Mouse (Mus musculus): ENCODE data around the gene 1700016D06Rik. TPM values are rescaled to one million over a fixed set of nuclear protein-coding genes. Genes with fewer than 3 reads are reported as not detected.
"Not testable (repeated sequence)": the region's sequence is repeated elsewhere in the genome, so short reads cannot be mapped to it uniquely, and the experiment has no call there.

1700016D06Rik gene
- polyA plus RNA-seq, 1 experiment = not detected

DNA sequence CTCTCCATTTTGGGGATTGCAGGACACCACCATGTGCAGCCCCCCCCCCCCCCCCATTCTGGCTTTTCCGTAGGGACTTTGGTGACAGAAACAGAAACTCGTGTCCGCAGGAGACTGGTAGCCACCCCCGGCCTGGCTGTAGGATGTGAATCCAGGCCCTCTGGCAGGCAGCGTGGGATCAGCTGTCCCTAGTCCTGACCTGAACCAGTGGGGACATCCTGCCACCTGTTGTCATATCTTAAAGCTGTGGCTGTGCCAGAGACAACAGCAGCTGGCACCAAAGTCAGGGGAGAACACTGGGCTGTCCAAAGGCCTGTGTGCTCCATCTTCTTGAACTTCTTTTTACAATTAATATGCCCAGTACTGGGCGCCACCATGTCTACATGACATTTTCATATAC is 9.1 kb downstream of the 1700016D06Rik start:
- Histone ChIP-seq H3K27ac (ENCODE audit: insufficient read depth, low read length) (no peak overlapping the region), H3K9me3 (replicated peaks; ENCODE audit: control insufficient read depth, insufficient read depth, low read length, poor library complexity, severe bottlenecking) (no peaks in the 10 kb centered on the region), H3K36me3 (ENCODE audit: control insufficient read depth, insufficient read depth, low read length, poor library complexity, severe bottlenecking) (no peaks in the 10 kb centered on the region), H3K4me3 (ENCODE audit: low read depth, low read length) (no peak overlapping the region), H3K9ac (ENCODE audit: low read depth, poor library complexity, severe bottlenecking) (no peak overlapping the region), H3K27me3 (ENCODE audit: control insufficient read depth, insufficient read depth, low read length, poor library complexity, severe bottlenecking) (no peaks in the 10 kb centered on the region), H3K4me1 (ENCODE audit: control insufficient read depth, insufficient read depth, low read length) (no peaks in the 10 kb centered on the region)
- TF ChIP-seq EP300 (IDR thresholded peaks at IDR 0.05; ENCODE audit: insufficient read depth, low read depth, low read length) (no peak), POLR2A (IDR thresholded peaks at IDR 0.05; ENCODE audit: insufficient read depth, low read length) (no peak), CTCF (IDR thresholded peaks at IDR 0.05; ENCODE audit: low read depth, low read length) (no peak)

DNA sequence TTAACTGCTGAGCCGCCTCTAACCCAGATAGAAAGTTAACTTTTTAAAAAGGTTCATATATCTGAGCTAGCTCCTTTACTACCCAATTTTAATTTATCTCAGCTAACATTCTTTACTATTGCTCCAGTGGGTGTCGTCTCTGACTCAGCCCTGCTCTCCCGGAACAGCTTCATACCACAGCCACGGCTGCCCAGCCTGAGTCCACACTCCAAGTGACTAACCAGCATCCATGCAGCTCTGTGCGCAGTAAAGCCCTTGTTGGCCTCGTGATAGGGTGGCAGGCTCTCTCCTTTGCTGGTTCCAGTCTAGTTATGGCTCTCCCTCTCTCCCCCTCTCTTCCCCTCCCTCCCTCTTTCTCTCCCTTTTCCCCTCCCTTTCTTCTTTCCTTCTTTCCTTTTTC is 9.6 kb downstream of the 1700016D06Rik start:
- H3K27ac ChIP-seq (ENCODE audit: insufficient read depth, low read length) = no peak overlapping the region
- H3K4me3 ChIP-seq (ENCODE audit: low read depth, low read length) = no peak overlapping the region
- no peak overlapping the region for H3K9ac ChIP-seq (ENCODE audit: low read depth, poor library complexity, severe bottlenecking)
- no peaks in the 10 kb centered on the region for H3K36me3 ChIP-seq (ENCODE audit: control insufficient read depth, insufficient read depth, low read length, poor library complexity, severe bottlenecking)
- no peaks in the 10 kb centered on the region for H3K27me3 ChIP-seq (ENCODE audit: control insufficient read depth, insufficient read depth, low read length, poor library complexity, severe bottlenecking)
- TF ChIP-seq POLR2A (IDR thresholded peaks at IDR 0.05; ENCODE audit: insufficient read depth, low read length) (no peak), CTCF (IDR thresholded peaks at IDR 0.05; ENCODE audit: low read depth, low read length) (no peak), EP300 (IDR thresholded peaks at IDR 0.05; ENCODE audit: insufficient read depth, low read depth, low read length) (no peak)
- no peaks in the 10 kb centered on the region for H3K9me3 ChIP-seq (replicated peaks; ENCODE audit: control insufficient read depth, insufficient read depth, low read length, poor library complexity, severe bottlenecking)
- no peaks in the 10 kb centered on the region for H3K4me1 ChIP-seq (ENCODE audit: control insufficient read depth, insufficient read depth, low read length)

DNA sequence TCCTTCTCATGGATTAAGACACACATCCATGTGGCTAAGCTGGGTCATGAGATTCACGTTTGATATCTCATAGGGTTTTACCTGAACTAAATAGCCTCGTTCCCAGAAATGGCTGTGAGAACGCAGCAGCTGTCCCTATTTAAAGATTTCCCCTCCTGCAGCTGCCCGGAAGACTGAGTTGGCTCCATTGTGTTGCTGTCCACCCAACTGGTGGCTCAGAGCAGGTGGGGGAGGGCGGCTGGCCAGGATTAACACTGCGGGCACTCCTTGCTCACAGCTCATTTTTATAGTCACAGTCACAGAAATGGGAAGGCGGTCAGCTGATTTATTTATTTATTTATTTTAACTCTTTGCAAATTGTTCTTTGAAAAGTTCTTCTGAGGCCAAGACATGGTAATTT is 10.9 kb downstream of the 1700016D06Rik start:
- TF ChIP-seq EP300 (IDR thresholded peaks at IDR 0.05; ENCODE audit: insufficient read depth, low read depth, low read length) = no peak
- no peaks in the 10 kb centered on the region for H3K9me3 ChIP-seq (replicated peaks; ENCODE audit: control insufficient read depth, insufficient read depth, low read length, poor library complexity, severe bottlenecking)
- no peak overlapping the region for H3K9ac ChIP-seq (ENCODE audit: low read depth, poor library complexity, severe bottlenecking)
- no peak overlapping the region for H3K4me3 ChIP-seq (ENCODE audit: low read depth, low read length)
- no peaks in the 10 kb centered on the region for H3K27me3 ChIP-seq (ENCODE audit: control insufficient read depth, insufficient read depth, low read length, poor library complexity, severe bottlenecking)
- H3K4me1 ChIP-seq (ENCODE audit: control insufficient read depth, insufficient read depth, low read length) = no peaks in the 10 kb centered on the region
- H3K36me3 ChIP-seq (ENCODE audit: control insufficient read depth, insufficient read depth, low read length, poor library complexity, severe bottlenecking) = no peaks in the 10 kb centered on the region
- no peak overlapping the region for H3K27ac ChIP-seq (ENCODE audit: insufficient read depth, low read length)

DNA sequence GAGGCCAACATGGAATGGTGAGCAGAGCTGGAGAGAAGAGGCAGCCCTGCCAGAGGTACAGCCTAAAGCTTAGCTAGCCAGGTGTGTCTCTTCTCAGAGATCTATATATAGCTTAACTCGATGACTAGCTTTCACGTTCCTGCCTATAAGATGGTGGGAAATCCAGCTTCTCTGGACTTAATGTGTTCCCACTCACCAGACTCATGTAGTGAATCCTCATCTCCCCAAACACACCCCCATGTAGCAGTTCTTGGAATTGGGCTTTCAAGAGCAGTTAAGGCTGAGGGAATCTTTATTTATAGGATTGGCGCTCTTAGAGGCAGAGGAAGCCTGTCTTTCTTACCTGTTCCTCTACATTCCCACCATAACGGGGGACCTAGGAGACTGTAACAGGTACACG is 13.6 kb downstream of the 1700016D06Rik start:
- no peaks in the 10 kb centered on the region for H3K4me1 ChIP-seq (ENCODE audit: control insufficient read depth, insufficient read depth, low read length)
- H3K4me3 ChIP-seq (ENCODE audit: low read depth, low read length) = no peak overlapping the region
- no peaks in the 10 kb centered on the region for H3K36me3 ChIP-seq (ENCODE audit: control insufficient read depth, insufficient read depth, low read length, poor library complexity, severe bottlenecking)
- H3K27ac ChIP-seq (ENCODE audit: insufficient read depth, low read length) = no peak overlapping the region
- no peaks in the 10 kb centered on the region for H3K9me3 ChIP-seq (replicated peaks; ENCODE audit: control insufficient read depth, insufficient read depth, low read length, poor library complexity, severe bottlenecking)
- no peaks in the 10 kb centered on the region for H3K27me3 ChIP-seq (ENCODE audit: control insufficient read depth, insufficient read depth, low read length, poor library complexity, severe bottlenecking)
- no peak for TF ChIP-seq EP300 (IDR thresholded peaks at IDR 0.05; ENCODE audit: insufficient read depth, low read depth, low read length)
- no peak for TF ChIP-seq POLR2A (IDR thresholded peaks at IDR 0.05; ENCODE audit: insufficient read depth, low read length)
- TF ChIP-seq CTCF (IDR thresholded peaks at IDR 0.05; ENCODE audit: low read depth, low read length) = no peak
- no peak overlapping the region for H3K9ac ChIP-seq (ENCODE audit: low read depth, poor library complexity, severe bottlenecking)

DNA sequence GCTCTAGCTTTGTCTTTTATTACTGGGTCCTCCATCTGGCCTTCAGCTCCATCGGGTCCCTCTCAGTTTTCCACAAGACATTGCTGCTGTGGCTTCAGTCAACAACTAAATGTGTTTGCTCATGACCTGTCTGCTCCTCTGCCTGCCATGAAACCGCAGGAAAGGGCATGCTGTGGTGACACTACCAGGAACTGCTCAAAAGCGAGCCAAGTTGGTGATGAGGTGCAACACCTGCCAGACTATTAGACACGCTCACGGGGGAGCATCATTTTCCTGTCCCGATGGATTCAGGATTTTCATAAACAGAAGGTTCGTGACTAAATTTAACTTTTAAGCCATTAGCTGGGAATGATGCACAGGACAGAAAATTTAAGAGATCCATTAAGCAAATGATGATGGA is 16.3 kb downstream of the 1700016D06Rik start:
- no peaks in the 10 kb centered on the region for H3K36me3 ChIP-seq (ENCODE audit: control insufficient read depth, insufficient read depth, low read length, poor library complexity, severe bottlenecking)
- no peak overlapping the region for H3K9ac ChIP-seq (ENCODE audit: low read depth, poor library complexity, severe bottlenecking)
- H3K27me3 ChIP-seq (ENCODE audit: control insufficient read depth, insufficient read depth, low read length, poor library complexity, severe bottlenecking) = no peaks in the 10 kb centered on the region

DNA sequence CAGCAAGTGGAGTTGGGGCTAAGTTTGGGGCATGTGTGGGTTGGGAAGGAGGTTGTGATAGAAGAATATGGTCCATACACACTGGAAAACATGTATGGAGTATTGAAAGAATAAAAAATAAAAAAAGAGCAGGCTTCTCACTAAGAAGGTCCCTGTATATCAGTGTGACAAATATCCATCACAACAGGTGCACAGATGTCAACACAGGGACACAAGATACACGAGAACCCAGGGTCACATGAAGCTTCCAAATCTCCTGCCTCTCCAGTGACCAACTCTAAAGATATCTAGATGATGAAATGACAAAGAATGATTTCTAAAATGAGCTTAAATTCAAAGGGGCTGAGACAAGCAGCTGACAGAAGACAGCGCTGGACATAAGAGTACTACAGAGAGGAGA is 32.6 kb downstream of the 1700016D06Rik start:
- Histone ChIP-seq H3K27ac (ENCODE audit: insufficient read depth, low read length) (no peak overlapping the region), H3K27me3 (ENCODE audit: control insufficient read depth, insufficient read depth, low read length, poor library complexity, severe bottlenecking) (no peaks in the 10 kb centered on the region), H3K9ac (ENCODE audit: low read depth, poor library complexity, severe bottlenecking) (no peak overlapping the region), H3K9me3 (replicated peaks; ENCODE audit: control insufficient read depth, insufficient read depth, low read length, poor library complexity, severe bottlenecking) (no peaks in the 10 kb centered on the region), H3K4me1 (ENCODE audit: control insufficient read depth, insufficient read depth, low read length) (no peaks in the 10 kb centered on the region), H3K4me3 (ENCODE audit: low read depth, low read length) (no peak overlapping the region), H3K36me3 (ENCODE audit: control insufficient read depth, insufficient read depth, low read length, poor library complexity, severe bottlenecking) (no peaks in the 10 kb centered on the region)
- TF ChIP-seq CTCF (IDR thresholded peaks at IDR 0.05; ENCODE audit: low read depth, low read length) = no peak
- TF ChIP-seq EP300 (IDR thresholded peaks at IDR 0.05; ENCODE audit: insufficient read depth, low read depth, low read length) = no peak

More for the DNA sequence above, 16.3 kb downstream of the 1700016D06Rik start:
- Histone ChIP-seq H3K4me3 (ENCODE audit: low read depth, low read length) (no peak overlapping the region), H3K9me3 (replicated peaks; ENCODE audit: control insufficient read depth, insufficient read depth, low read length, poor library complexity, severe bottlenecking) (no peaks in the 10 kb centered on the region), H3K4me1 (ENCODE audit: control insufficient read depth, insufficient read depth, low read length) (no peaks in the 10 kb centered on the region), H3K27ac (ENCODE audit: insufficient read depth, low read length) (no peak overlapping the region)
- TF ChIP-seq EP300 (IDR thresholded peaks at IDR 0.05; ENCODE audit: insufficient read depth, low read depth, low read length) (no peak), CTCF (IDR thresholded peaks at IDR 0.05; ENCODE audit: low read depth, low read length) (no peak), POLR2A (IDR thresholded peaks at IDR 0.05; ENCODE audit: insufficient read depth, low read length) (no peak)

DNA sequence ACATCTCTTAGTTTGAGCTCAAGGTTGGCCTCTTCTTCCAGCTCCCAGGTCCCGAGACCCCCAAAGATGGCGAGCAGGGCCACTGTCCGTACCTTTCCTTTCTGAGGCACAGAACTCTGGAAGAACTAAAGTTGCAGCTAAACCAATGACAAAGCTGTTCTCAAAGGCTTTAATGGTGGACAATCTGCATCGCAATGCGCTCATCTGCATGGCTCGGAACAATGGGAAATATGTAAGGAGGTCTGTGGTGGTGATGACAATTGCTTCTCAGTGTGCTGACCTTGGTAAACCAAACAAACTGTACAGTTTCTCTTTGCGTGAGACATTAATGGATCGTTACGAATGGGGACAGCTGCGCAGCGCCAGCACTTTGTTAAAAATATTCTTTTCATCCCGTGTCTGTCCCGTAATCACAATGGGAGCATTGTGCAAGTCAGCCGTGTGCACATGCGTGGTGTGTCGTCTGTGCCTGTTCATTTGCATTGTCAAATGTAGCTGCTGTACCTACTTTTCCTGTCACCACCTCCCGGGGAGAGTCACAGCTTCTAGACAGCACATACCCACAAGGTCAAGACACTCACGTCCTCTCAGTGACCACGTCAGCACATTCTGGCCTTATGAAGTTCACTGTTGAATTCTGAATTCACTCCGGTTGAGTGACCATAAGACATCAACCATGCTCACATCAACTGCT is 34.7 kb downstream of the 1700016D06Rik start:
- H3K9me3 ChIP-seq (replicated peaks; ENCODE audit: control insufficient read depth, insufficient read depth, low read length, poor library complexity, severe bottlenecking); H3K9ac ChIP-seq (ENCODE audit: low read depth, poor library complexity, severe bottlenecking); H3K36me3 ChIP-seq (ENCODE audit: control insufficient read depth, insufficient read depth, low read length, poor library complexity, severe bottlenecking); H3K4me1 ChIP-seq (ENCODE audit: control insufficient read depth, insufficient read depth, low read length); H3K27ac ChIP-seq (ENCODE audit: insufficient read depth, low read length); H3K4me3 ChIP-seq (ENCODE audit: low read depth, low read length); H3K27me3 ChIP-seq (ENCODE audit: control insufficient read depth, insufficient read depth, low read length, poor library complexity, severe bottlenecking): not testable (repeated sequence)

All from ES-Bruce4 (cell line).